Mouse (Mus musculus) lung, adult 10 weeks (tissue): ENCODE results near the gene Lamp5. TPM values are rescaled to one million over a fixed set of nuclear protein-coding genes. Genes with fewer than 3 reads are reported as not detected.

Experiments
- polyA plus RNA-seq: library from polyadenylated mRNA; stranded (reverse); fragments of 350-450 nt; fragmentation: Illumina TruSeq; extraction: RNeasy Lipid Tissue Mini Kit (QIAGEN cat#74804); gene quantifications from one replicate; pipeline ENCODE4 v1.2.3, GENCODE M21; 2014; ENCODE audit warnings: low read depth, low replicate concordance; ENCODE audit not compliant: insufficient read depth

The Lamp5 gene
- not detected for polyA plus RNA-seq

GRCm38 (mm10) chr2:136051688-136052289 is at the start of gene Lamp5:
TSS of gene Lamp5 (plus strand) at chr2:136052239.

